Mouse (Mus musculus) CH12.LX (cell line): Measurements from ENCODE around the gene Cep350.

Experiments
- CHD2 ChIP-seq: IDR thresholded peaks from 2 replicates; pipeline ENCODE4 v1.6.1; 2011; ENCODE audit warnings: low read length, improper control_type of control experiment
- CTCF ChIP-seq, 2 experiments: IDR thresholded peaks in 1 of 2; conservative IDR thresholded peaks in 1 of 2; 2 replicates each; pipeline ENCODE4 v1.5.1; 2011 to 2012; ENCODE audit warnings: low read depth in 2 of 2, low read length in 2 of 2, improper control_type of control experiment in 1 of 2, inconsistent platforms in 1 of 2, mild to moderate bottlenecking in 1 of 2, moderate library complexity in 1 of 2
- MAFK ChIP-seq: IDR thresholded peaks from 2 replicates; pipeline ENCODE4 v1.6.1; 2011; ENCODE audit warnings: low read length, improper control_type of control experiment; ENCODE audit not compliant: insufficient replicate concordance
- MYC ChIP-seq: IDR thresholded peaks from 2 replicates; pipeline ENCODE4 v1.6.1; 2011; ENCODE audit warnings: low read depth, mild to moderate bottlenecking, improper control_type of control experiment, low read length
- POLR2A ChIP-seq: IDR thresholded peaks from 2 replicates; pipeline ENCODE4 v1.6.1; 2011; ENCODE audit warnings: low read depth, mild to moderate bottlenecking, improper control_type of control experiment, low read length
- RAD21 ChIP-seq: IDR thresholded peaks from 2 replicates; pipeline ENCODE4 v1.6.1; 2011; ENCODE audit warnings: low read depth, mild to moderate bottlenecking, low read length, improper control_type of control experiment, moderate library complexity
- USF2 ChIP-seq: conservative IDR thresholded peaks from 2 replicates; pipeline ENCODE4 v1.6.1; 2011; ENCODE audit warnings: low read depth, low read length, improper control_type of control experiment

GRCm38 (mm10) chr1:155831958-155832357 lies 141.1 kb downstream of the Cep350 start:
- TF ChIP-seq MYC (no peak), CTCF (conservative IDR thresholded peaks at IDR 0.05 in 1 of 2, IDR thresholded peaks at IDR 0.05 in 1 of 2; ENCODE audit: low read depth in 2 of 2, low read length in 2 of 2) (no peak), CHD2 (no peak), RAD21 (no peak), POLR2A (no peak), USF2 (no peak), MAFK (no peak)
